Mouse (Mus musculus) retina, adult 2 months (tissue): Measurements from ENCODE around the gene Mcu.
A peak's percentile ranks its signal among the peaks of the same experiment; 100 is the strongest.

Experiments used
- DNase-seq: peaks from one replicate; pipeline ENCODE4 v3.0.0-alpha.2; 2012; ENCODE audit warnings: low read depth, low spot score

The Mcu gene

GRCm38 (mm10) chr10:59569481-59569869 is 47.0 kb downstream of the Mcu start:
- no peak for DNase-seq

GRCm38 (mm10) chr10:59568665-59569480 is 47.6 kb downstream of the Mcu start:
- DNase-seq = no peak

- no peak for DNase-seq
Observed at GRCm38 (mm10) chr10:59566968-59567367, 49.5 kb downstream of the Mcu start.

- DNase-seq = no peak
Observed at GRCm38 (mm10) chr10:59565995-59566410, 50.5 kb downstream of the Mcu start.

GRCm38 (mm10) chr10:59564551-59564950 is 51.9 kb downstream of the Mcu start:
- no peak for DNase-seq

- DNase-seq = no peak
Observed at GRCm38 (mm10) chr10:59562511-59562910, 54.0 kb downstream of the Mcu start.

- no peak for DNase-seq
Observed at GRCm38 (mm10) chr10:59560126-59560525, 56.4 kb downstream of the Mcu start.

- DNase-seq = no peak
Observed at GRCm38 (mm10) chr10:59558602-59559001, 57.9 kb downstream of the Mcu start.

GRCm38 (mm10) chr10:59558164-59558563 is 58.3 kb downstream of the Mcu start:
- DNase-seq = no peak

- DNase-seq = no peak
Observed at GRCm38 (mm10) chr10:59556541-59556940, 60.0 kb downstream of the Mcu start.

- no peak for DNase-seq
Observed at GRCm38 (mm10) chr10:59554243-59554642, 62.2 kb downstream of the Mcu start.

- no peak for DNase-seq
Observed at GRCm38 (mm10) chr10:59552456-59552855, 64.0 kb downstream of the Mcu start.

- no peak for DNase-seq
Observed at GRCm38 (mm10) chr10:59548768-59549333, 67.6 kb downstream of the Mcu start.

- DNase-seq = no peak
Observed at GRCm38 (mm10) chr10:59548211-59548610, 68.3 kb downstream of the Mcu start.

GRCm38 (mm10) chr10:59547426-59547825 is 69.1 kb downstream of the Mcu start:
- no peak for DNase-seq

- no peak for DNase-seq
Observed at GRCm38 (mm10) chr10:59545169-59545568, 71.3 kb downstream of the Mcu start.

GRCm38 (mm10) chr10:59543351-59543750 is 73.1 kb downstream of the Mcu start:
- DNase-seq = no peak

GRCm38 (mm10) chr10:59541466-59541865 is 75.0 kb downstream of the Mcu start:
- DNase-seq = no peak

- DNase-seq = no peak
Observed at GRCm38 (mm10) chr10:59540596-59540995, 75.9 kb downstream of the Mcu start.

- no peak for DNase-seq
Observed at GRCm38 (mm10) chr10:59540081-59540480, 76.4 kb downstream of the Mcu start.

- peak; percentile 29 for DNase-seq
Observed at GRCm38 (mm10) chr10:59539533-59539875, 77.0 kb downstream of the Mcu start.

- no peak for DNase-seq
Observed at GRCm38 (mm10) chr10:59538767-59539532, 77.5 kb downstream of the Mcu start.

- no peak for DNase-seq
Observed at GRCm38 (mm10) chr10:59538063-59538462, 78.4 kb downstream of the Mcu start.
